Mouse (Mus musculus) bone marrow macrophage, adult 2 months (primary cell): ENCODE measurements around the gene Olfr1368.

ENCODE experiments used
- CTCF ChIP-seq: IDR thresholded peaks from 2 replicates; pipeline ENCODE4 v1.5.1; 2012; ENCODE audit warnings: low read depth, mild to moderate bottlenecking, low read length, moderate library complexity
- POLR2A ChIP-seq: IDR thresholded peaks from 2 replicates; pipeline ENCODE4 v1.6.1; 2012; ENCODE audit warnings: mild to moderate bottlenecking, low read depth, low read length, borderline replicate concordance

DNA sequence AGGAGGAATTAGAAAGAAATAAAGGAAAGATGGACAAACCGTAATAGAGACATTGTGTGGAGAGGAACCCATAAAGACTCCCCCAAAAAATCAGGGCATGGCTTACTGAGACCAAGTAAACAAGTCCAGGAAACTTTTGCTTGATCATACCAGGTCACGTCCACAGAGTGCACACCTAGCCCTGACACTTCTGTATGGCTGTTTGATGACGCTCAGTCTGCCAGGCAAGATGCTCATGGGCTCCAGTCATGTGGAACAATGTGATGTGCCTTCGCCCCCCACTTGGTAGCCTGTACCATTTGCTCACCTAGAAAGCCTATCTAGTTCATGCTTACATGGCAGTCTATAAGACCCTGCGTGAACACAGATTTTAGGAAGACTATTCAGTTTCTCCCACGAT is 37.4 kb upstream of the Olfr1368 start:
- TF ChIP-seq POLR2A (no peak), CTCF (no peak)
